Comparison of ENCODE assay signal across 20 mouse cellular contexts in the genomic region with DNA sequence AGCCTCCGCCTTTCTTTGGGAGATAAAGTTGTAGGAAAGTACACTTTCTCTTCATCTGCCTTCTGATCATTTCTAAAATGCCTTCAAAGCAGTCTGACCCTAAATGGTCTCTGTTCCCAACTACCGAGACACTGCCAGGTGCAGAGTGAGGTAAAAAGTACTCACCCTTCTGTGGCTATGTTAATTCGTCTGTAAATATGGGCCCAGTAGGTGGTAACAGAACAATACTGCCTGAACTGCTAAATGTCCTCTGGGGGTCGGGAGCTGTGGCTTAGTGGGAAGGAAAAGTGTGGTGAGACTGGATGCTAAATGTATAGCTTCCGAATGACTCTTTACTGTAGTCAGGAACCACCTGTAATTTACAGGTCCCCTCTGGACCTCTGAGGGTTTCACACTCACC. TPM values are rescaled to one million over a fixed set of nuclear protein-coding genes. Genes with fewer than 3 reads are reported as not detected.
A peak's percentile ranks its signal among the peaks of the same experiment; 100 is the strongest.
DNase-seq lines count a peak whose midpoint lies in the region; TF ChIP-seq lines count a peak whose summit lies in the region.
"Had no signal": no experiment of that assay in that cellular context is flagged by ENCODE, and none has a peak within 500 bp of the region (broad histone marks: within the 10 kb centered on the region; RNA-seq: fewer than 3 reads in every experiment).

No protein-coding gene starts in this region.

- H3K27me3 ChIP-seq in ES-Bruce4 (ENCODE audit: control insufficient read depth, insufficient read depth, low read length, poor library complexity, severe bottlenecking) = no peaks in the 10 kb centered on the region
- H3K27me3 ChIP-seq: embryonic facial prominence, embryonic 12.5 days; forebrain, embryonic 13.5 days; forebrain, embryonic 15.5 days; Patski had no signal

- no peaks in the 10 kb centered on the region for H3K36me3 ChIP-seq in ES-Bruce4 (ENCODE audit: control insufficient read depth, insufficient read depth, low read length, poor library complexity, severe bottlenecking)
- H3K36me3 ChIP-seq: embryonic facial prominence, embryonic 10.5 days; embryonic facial prominence, embryonic 12.5 days; forebrain, embryonic 15.5 days; G1E had no signal

- DNase-seq in ES-CJ7 (ENCODE audit: low read depth, low spot score) (peak; percentile 79), R1 (ENCODE audit: low read depth, low spot score) (peak; percentile 78)
- DNase-seq in cerebellum, postnatal 14 days = no peak
- no peak for DNase-seq in ovary, postnatal 14 days (ENCODE audit: low spot score)
- no peak for DNase-seq in spleen, adult 12 weeks (ENCODE audit: low spot score)
- DNase-seq: adrenal gland, adult 8-10 months; adrenal gland, postnatal 14 days; adrenal gland, postnatal 36 days; cerebellum, adult 11-12 months; cerebellum, adult 2 months; cerebellum, adult 9-10 months; cerebellum, postnatal 10 days; forebrain, postnatal 0 days had no signal

- peak overlapping the region; percentile 35 for H3K27ac ChIP-seq in ES-Bruce4 (ENCODE audit: insufficient read depth, low read length)
- H3K27ac ChIP-seq: embryonic facial prominence, embryonic 10.5 days; embryonic facial prominence, embryonic 12.5 days; forebrain, embryonic 13.5 days; forebrain, embryonic 15.5 days had no signal

- no peak for TF ChIP-seq CTCF in ES-Bruce4 (IDR thresholded peaks at IDR 0.05; ENCODE audit: low read depth, low read length)

- TF ChIP-seq EP300 in ES-Bruce4 (IDR thresholded peaks at IDR 0.05; ENCODE audit: insufficient read depth, low read depth, low read length) = no peak

- no peak overlapping the region for H3K9ac ChIP-seq in ES-Bruce4 (ENCODE audit: low read depth, poor library complexity, severe bottlenecking)
- H3K9ac ChIP-seq: embryonic facial prominence, embryonic 12.5 days; forebrain, embryonic 13.5 days; forebrain, embryonic 15.5 days; forebrain, postnatal 0 days had no signal

- no peak for TF ChIP-seq POLR2A in ES-Bruce4 (IDR thresholded peaks at IDR 0.05; ENCODE audit: insufficient read depth, low read length)

- no peaks in the 10 kb centered on the region for H3K9me3 ChIP-seq in ES-Bruce4 (replicated peaks; ENCODE audit: control insufficient read depth, insufficient read depth, low read length, poor library complexity, severe bottlenecking)
- H3K9me3 ChIP-seq: embryonic facial prominence, embryonic 10.5 days; embryonic facial prominence, embryonic 12.5 days; forebrain, embryonic 13.5 days; forebrain, embryonic 15.5 days; G1E had no signal

- no peaks in the 10 kb centered on the region for H3K4me1 ChIP-seq in ES-Bruce4 (ENCODE audit: control insufficient read depth, insufficient read depth, low read length)
- H3K4me1 ChIP-seq: embryonic facial prominence, embryonic 12.5 days; forebrain, embryonic 15.5 days had no signal

- H3K4me3 ChIP-seq in ES-Bruce4 (ENCODE audit: low read depth, low read length) = no peak overlapping the region
- H3K4me3 ChIP-seq: embryonic facial prominence, embryonic 10.5 days; embryonic facial prominence, embryonic 12.5 days; forebrain, embryonic 13.5 days; forebrain, embryonic 15.5 days had no signal

RNA-seq across cellular contexts. Expression of gene Bhlhe40, which starts 16.1 kb away (rescaled TPM):
- 39.2 and 40.3 TPM in 2 replicates for polyA plus RNA-seq in ES-Bruce4 (2011; ENCODE audit: insufficient read depth, insufficient read length, low read depth, missing spikeins)

Comparison
In these comparisons a context has a peak if more than half of its experiments do, and no peak if none do; other contexts are left out.
1. DNase-seq: peak in ES-CJ7 (single experiment) and R1 (single experiment); none in cerebellum, postnatal 14 days (0 of 2), ovary, postnatal 14 days (single experiment) and spleen, adult 12 weeks (single experiment).